Mouse (Mus musculus) kidney, adult 9 months (tissue): Measurements from ENCODE around the gene Ptcd1.
"Not testable (repeated sequence)": the region's sequence is repeated elsewhere in the genome, so short reads cannot be mapped to it uniquely, and the experiment has no call there.

Source experiments
- DNase-seq: peaks from one replicate; pipeline ENCODE4 v3.0.0; 2022

Gene Ptcd1

DNA sequence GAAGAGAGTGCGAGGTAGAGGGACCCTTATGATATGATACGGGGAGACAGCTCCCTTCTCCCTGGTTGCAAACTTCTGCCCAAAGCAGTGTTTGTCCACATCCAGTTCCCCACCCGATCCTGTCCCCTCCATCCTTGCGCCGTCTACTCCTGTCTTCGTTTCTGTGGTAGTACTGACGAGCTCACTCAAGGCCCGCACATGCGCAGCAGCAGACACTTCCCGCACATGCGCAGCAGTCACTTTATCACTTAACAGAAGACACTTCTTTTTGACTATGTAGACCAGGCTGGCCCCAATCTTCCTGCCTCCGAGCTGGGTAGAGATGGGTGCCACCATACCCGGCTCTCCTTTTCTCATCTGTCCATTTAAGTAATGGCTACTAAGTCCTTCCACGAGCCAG, 5.5 kb downstream of the Ptcd1 start:
- no peak for DNase-seq

GRCm38 (mm10) chr5:145152690-145153089, 14.2 kb downstream of the Ptcd1 start:
- no peak for DNase-seq

GRCm38 (mm10) chr5:145149294-145149693, 17.6 kb downstream of the Ptcd1 start:
- no peak for DNase-seq

GRCm38 (mm10) chr5:145147748-145148147, 19.2 kb downstream of the Ptcd1 start:
- peak; percentile 77 for DNase-seq

DNA sequence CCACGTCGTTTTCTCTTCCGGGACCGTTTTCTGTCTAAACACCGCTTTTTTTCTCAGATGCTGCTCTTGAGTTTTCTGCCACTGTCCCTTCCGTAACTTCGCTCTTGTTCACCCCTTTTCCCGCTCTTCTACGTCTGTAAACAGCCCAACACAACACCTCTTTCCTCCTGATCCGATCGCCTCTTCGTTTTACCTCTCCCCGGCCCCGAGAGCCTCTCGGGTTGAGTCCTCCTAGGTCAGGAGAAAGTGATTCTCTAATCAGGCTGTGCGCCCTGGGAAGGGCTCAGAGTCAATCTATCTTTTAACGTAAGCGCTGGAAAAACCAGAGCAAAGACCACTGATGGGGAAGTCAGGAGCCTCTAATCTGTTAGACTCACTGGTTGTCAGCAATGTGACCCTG, 26.3 kb downstream of the Ptcd1 start:
- DNase-seq = no peak

DNA sequence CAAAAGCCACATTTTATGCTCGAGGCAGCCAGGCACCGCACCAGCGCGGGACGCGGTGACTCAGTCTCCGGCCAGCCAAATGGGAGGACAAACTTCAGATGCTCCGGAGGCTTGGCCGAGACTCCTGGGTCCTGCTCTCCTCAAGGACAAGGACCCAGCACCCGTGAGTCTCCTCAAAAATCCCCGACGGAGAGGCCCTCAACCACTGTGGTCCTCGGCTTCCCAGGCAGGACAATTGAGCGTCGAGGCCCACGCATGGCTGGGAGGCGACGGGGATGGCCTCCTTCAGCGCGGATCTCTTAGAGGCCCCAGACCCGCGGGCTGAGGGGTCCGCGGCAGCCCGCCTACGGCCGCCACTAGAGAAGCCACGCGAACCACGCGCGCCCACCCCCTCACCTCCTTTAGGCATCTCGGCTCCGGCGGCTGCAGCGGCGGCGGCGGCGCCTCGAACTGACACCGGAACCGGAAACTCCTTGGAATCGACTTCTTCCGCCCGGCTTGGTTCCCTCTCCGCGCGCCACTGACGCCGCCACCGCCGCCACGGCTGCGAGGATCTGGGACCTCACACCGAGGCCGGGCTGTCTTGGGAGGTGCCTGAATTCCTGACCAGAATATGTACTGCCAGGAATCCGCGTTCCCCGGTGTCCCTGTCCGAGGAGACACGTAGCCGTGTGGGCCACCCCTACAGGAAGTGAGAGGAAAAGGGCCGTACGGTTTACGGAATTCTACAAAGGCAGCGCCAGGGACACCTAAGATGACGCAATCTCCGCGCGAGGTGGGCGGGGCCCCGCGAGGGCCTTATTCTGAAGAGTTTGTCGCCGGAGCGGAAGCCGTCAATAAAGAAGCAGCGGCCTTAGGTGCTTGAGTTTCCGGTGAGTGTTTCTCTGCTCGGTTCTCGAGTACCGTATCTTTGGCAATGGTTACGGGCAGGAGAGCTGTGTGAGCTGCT, 27.1 kb downstream of the Ptcd1 start, which contains the start of the genes Pdap1 and Bud31:
Pdap1 (minus strand) TSS at position 668 of the 949 bp plus-strand sequence.
Bud31 (plus strand) TSS at position 792 of the 949 bp plus-strand sequence.
- peak; percentile 96 for DNase-seq

DNA sequence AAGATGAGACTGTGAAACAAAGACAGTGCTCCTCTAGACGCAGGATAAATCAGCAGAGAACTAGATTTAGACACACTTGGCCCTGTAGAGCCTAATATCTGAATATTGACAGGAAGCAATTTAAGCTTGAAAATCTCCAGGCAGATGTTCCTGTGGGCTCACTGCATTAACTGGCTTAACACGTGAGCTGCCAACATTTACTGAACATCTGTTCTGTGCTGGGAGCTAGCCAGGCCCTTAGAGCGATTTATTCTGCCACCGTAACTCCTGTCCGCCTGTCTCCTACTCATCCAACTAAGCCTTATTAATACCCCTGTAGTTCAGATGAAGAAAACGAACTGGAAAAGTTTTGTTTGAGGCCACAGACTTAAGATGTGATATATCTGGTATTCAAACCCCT, 28.1 kb downstream of the Ptcd1 start:
- no peak for DNase-seq

GRCm38 (mm10) chr5:145133275-145133674, 33.6 kb downstream of the Ptcd1 start:
- DNase-seq = not testable (repeated sequence)

DNA sequence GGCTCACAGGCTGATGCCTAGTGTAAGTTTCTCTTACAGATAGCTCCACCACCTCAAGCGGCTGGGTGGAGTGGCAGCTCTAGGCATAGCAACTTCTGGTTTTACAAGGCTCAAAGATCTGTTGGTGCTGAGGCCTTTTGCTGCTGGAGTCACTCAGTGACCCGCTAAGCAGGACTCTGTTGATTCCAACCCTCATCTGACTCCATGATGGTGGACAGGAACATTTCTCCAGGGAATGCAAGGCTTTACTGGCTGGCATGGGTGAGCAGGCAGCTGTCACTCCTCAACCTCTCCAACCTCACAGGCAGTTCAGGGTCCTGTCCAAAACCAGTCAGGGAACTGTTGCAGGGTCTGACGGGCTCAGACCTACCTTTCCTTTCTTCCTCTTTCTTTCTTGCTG, 35.9 kb downstream of the Ptcd1 start:
- DNase-seq = no peak

DNA sequence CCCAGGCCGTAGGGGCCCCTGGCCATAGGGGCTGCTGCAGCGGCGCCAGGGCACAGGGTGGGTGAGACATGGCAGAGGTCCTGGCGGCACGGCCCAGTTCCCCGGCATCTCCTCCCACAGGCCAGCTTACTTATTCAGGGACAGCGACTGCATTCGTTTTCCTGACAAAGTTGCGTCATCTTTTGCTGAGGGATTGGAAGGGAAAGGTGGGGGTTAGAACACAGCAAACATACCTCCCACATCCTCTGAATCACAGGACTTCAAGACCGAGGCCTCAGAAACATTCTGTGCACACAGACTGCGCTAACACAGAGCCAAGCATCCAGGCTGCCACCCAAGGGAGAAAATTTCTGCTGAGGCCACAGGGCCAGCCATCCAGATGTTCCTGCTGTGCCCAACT, 36.7 kb downstream of the Ptcd1 start:
- no peak for DNase-seq

- DNase-seq = not testable (repeated sequence)
Observed at GRCm38 (mm10) chr5:145129773-145130172, 37.1 kb downstream of the Ptcd1 start.

GRCm38 (mm10) chr5:145129124-145129523, 37.8 kb downstream of the Ptcd1 start:
- DNase-seq = no peak

- no peak for DNase-seq
Observed at GRCm38 (mm10) chr5:145126580-145126979, 40.3 kb downstream of the Ptcd1 start.

GRCm38 (mm10) chr5:145123396-145123795, 43.5 kb downstream of the Ptcd1 start:
- DNase-seq = no peak

DNA sequence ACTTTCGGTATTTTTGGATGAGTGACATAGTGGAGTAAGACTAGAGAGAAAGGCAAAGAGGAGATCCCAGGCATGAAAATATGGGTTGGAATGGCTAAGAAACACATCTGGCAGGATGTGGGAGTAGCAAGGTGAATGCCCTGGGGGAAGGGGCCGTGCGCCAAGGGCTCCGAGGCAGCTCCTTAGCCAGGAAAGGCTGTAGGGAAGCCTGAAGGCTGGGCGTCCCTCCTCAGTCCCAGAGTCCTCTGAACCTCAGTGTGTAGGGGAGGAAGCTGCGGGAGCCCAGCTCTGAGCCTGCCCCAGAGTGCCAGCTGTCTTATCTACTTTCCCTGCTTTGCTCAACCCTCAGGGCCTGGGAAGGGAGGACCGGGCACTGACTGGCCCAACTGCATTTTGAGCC, 46.0 kb downstream of the Ptcd1 start:
- DNase-seq = no peak

GRCm38 (mm10) chr5:145119385-145119784, 47.5 kb downstream of the Ptcd1 start:
- no peak for DNase-seq

DNA sequence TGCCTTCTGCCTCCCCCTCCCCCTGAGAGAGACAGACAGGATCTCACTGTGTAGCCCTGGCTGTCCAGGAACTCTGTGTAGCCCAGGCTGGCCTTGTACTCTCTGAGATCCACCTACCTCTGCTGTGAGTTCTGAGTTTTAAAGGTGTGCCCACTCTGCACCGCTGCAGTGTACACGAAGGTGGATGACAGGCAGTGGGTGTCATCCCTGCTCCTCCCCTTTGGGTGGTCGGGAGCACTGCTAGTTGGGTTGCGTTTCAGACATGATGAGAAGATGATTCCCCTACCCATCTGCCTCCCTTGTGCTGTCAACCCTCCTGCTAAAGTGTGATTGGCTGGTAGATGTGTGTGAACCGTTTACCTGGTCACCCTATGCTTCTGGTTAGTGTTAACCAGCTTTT, 48.4 kb downstream of the Ptcd1 start:
- DNase-seq = no peak

DNA sequence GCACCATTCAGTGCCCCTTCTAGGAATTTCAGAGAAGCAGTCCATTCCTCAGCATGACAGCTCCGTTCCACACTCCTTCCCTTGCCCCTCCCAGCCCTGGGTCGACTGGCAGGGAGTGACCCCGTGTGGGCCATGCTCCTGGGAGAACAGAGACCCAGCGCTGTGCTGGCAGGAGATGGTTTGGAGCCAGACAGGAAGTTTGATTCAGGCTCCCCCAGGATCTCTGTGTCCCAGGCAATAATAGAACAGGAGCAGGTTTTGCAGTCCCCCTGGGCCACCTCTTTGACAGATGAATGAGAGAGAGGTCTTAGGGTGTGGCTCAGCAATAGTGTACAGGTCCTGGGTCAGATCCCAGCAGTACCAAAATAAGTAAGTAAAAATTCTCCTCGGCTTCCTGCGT, 48.9 kb downstream of the Ptcd1 start:
- peak; percentile 28 for DNase-seq

DNA sequence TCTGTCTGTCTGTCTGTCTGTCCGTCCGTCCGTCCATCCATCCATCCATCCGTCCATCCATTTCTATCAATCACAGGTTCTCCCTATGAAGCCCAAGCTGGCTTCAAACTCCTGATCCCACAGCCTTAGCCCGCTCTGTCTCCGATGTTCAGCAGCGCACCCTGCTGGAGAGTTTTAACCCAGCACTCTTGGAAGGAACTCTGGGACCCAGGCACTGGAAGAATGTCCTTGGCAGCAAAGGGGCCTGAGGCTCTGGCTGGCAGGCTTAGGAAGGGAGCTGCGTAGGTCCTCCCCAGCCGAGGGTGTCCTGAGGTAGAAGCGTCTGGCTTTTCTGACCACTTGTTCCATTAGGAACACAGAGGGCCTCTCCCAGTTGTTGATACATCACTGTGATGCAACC, 50.0 kb downstream of the Ptcd1 start:
- peak; percentile 59 for DNase-seq

DNA sequence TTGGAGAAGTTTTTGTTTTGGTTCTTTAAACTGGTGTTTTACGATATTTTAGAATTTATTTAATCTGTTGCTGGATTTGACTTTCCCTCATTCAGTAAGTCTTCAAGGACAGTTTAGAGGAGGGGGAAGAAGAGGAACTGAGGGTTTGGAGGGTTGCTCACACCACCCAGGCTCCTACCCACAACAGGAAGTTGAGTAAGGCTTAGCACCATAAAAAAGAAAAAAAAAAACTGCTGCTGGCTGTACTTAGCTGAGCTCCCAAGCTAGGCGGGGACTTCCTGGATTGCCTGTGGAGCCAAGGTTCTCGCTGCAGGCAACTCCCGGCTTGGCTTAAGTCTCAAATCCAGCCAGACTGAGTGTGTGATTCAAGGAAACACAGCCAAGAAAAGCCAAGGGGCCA, 50.6 kb downstream of the Ptcd1 start:
- DNase-seq = peak; percentile 75

- no peak for DNase-seq
Observed at GRCm38 (mm10) chr5:145115736-145116135, 51.2 kb downstream of the Ptcd1 start.

DNA sequence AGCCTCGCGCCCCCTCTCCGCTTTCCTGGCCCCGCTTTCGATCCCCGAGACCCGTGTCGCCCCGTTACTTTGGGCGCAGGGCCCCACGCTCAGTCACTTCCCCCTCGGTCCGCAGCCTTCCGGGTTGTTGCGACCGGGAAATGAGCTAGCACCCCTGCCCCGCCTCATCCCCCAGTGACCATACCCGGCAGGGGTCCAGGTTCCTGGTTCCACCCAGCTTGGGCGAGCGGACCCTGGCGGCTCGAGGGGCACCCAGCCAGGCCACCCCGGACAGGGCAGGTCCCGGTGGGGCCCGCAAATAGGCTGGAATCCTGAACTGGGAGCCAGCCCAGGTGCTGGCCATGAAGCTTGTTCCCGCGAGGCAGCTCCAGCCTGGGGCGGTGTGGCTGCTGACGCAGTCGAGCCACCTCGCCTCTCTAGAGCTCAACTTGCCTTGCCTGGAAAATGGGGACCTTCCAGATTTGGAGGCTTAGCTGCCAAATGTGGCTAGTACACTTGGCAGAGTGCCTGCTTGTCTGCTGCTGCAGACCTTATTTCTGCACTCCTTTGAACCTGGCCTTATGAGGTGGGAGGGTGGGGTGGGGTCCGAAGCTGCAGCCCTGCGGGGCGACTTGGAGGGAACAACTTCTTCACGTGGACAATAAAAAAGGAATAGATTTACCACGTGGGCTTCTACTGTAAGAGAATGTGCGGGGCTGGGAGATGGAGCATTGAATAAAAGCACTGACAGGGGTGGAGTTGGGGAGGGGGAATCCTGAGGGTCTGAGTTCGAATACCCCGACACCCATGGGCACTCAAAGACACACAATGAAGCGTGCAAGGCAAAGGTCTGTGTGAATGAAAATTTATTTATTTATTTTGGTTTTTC, 52.1 kb downstream of the Ptcd1 start:
- peak; percentile 57 for DNase-seq

DNA sequence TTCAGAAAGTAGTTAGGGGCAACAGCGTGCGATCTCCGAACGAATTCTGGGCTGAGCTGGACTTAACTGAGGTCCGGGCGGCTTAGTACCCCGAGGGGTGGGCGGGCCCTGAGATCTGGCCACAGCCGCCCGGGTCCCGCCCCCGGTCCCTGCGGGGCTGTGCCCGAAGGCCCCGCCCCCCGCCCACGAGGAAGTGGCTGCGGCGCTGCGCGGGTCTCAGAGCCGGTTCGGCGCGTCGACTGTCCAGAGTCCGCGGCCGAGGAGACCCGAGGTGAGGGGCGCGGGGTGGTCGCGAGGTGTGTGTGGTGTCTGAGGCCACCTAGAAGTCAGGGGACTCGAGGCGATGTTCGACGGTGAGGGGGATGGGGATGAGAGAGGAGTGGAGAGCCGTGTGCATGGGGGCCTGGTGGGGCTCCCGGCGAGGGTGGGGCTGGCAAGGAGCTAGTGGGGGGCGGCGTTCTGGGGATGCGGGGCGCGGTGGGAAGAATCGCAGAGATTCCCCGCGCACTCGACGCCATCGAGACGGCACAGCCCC, 52.8 kb downstream of the Ptcd1 start, which contains the start of gene Arpc1b:
Arpc1b (plus strand) TSS at position 145 of the 535 bp plus-strand sequence.
- DNase-seq = peak; percentile 66
